ENCODE assay signal across 23 mouse cellular contexts in genomic region chr10:85587758-85588157, GRCm38 (mm10).
"Had no signal": no experiment of that assay in that cellular context is flagged by ENCODE, and none has a peak within 500 bp of the region (broad histone marks: within the 10 kb centered on the region; RNA-seq: fewer than 3 reads in every experiment).

No protein-coding gene starts in this region.

- H3K9ac ChIP-seq: liver, embryonic 15.5 days; liver, postnatal 0 days; lung, embryonic 15.5 days; midbrain, embryonic 13.5 days; neural tube, embryonic 13.5 days; neural tube, embryonic 15.5 days had no signal

- H3K4me1 ChIP-seq: liver, embryonic 15.5 days; megakaryocyte, embryonic 14.5 days had no signal

- H3K9me3 ChIP-seq: liver, embryonic 15.5 days; lung, embryonic 15.5 days; midbrain, embryonic 13.5 days; neural tube, embryonic 13.5 days; neural tube, embryonic 15.5 days had no signal

- H3K27me3 ChIP-seq: liver, embryonic 15.5 days; lung, embryonic 15.5 days; megakaryocyte, embryonic 14.5 days; midbrain, embryonic 13.5 days; neural tube, embryonic 13.5 days; neural tube, embryonic 15.5 days had no signal

- H3K4me3 ChIP-seq: liver, embryonic 15.5 days; lung, embryonic 15.5 days; megakaryocyte, embryonic 14.5 days; midbrain, embryonic 13.5 days; myocyte; neural tube, embryonic 13.5 days; neural tube, embryonic 15.5 days had no signal

- H3K27ac ChIP-seq: liver, embryonic 15.5 days; lung, embryonic 15.5 days; macrophage; midbrain, embryonic 13.5 days; neural tube, embryonic 13.5 days; neural tube, embryonic 15.5 days had no signal

- H3K36me3 ChIP-seq: liver, embryonic 15.5 days; lung, embryonic 15.5 days; midbrain, embryonic 13.5 days; neural tube, embryonic 13.5 days; neural tube, embryonic 15.5 days had no signal

- DNase-seq: liver, postnatal 0 days; lung, adult 2 months; lung, postnatal 14 days; lung, postnatal 36 days; retina, postnatal 1 day; right cerebral cortex, adult 18-20 months; right cerebral cortex, postnatal 25 days; right cerebral cortex, postnatal 4 days; spleen, adult 18-20 months; thymus, adult 18-20 months; thymus, postnatal 25 days; thymus, postnatal 4 days had no signal

- ATAC-seq: liver, postnatal 0 days; lung, postnatal 0 days; midbrain, embryonic 13.5 days; midbrain, embryonic 16.5 days had no signal

- H3K4me2 ChIP-seq: liver, embryonic 15.5 days; lung, embryonic 15.5 days; midbrain, embryonic 11.5 days; midbrain, embryonic 13.5 days; neural tube, embryonic 13.5 days; neural tube, embryonic 15.5 days had no signal
